Mouse (Mus musculus) stomach, embryonic 16.5 days (tissue): ENCODE measurements around the gene Il22ra2. TPM values are rescaled to one million over a fixed set of nuclear protein-coding genes. Genes with fewer than 3 reads are reported as not detected.

Experiments used
- ATAC-seq: fragments of 200-750 bp; cut with Nextera tagmentation; 2 replicates; pipeline ENCODE4 v1.8.0; 2017; ENCODE audit warnings: moderate number of reproducible peaks, moderate TSS enrichment; ENCODE audit not compliant: insufficient read depth, low FRiP score
- H3K27ac ChIP-seq: fragments of 300-500 bp; sonication (generic); 2 replicates; pipeline ENCODE4 v1.5.1; 2014; ENCODE audit warnings: low read length
- H3K27me3 ChIP-seq: fragments of 300-500 bp; sonication (generic); 2 replicates; pipeline ENCODE4 v1.6.1; 2014; ENCODE audit warnings: low read length, control low read depth, mixed read lengths; ENCODE audit not compliant: control insufficient read depth, insufficient read depth
- H3K36me3 ChIP-seq: fragments of 300-500 bp; sonication (generic); 2 replicates; pipeline ENCODE4 v1.6.1; 2014; ENCODE audit warnings: low read length; ENCODE audit not compliant: control insufficient read depth, insufficient read depth
- H3K4me1 ChIP-seq: fragments of 300-500 bp; sonication (generic); 2 replicates; pipeline ENCODE4 v1.6.1; 2014; ENCODE audit warnings: low read length, control low read depth, mixed read lengths; ENCODE audit not compliant: control insufficient read depth, insufficient read depth
- H3K4me2 ChIP-seq: fragments of 300-500 bp; sonication (generic); 2 replicates; pipeline ENCODE4 v1.6.1; 2014; ENCODE audit warnings: low read depth, low read length, mixed read lengths
- H3K4me3 ChIP-seq: fragments of 300-500 bp; sonication (generic); replicated peaks from 2 replicates; pipeline ENCODE4 v1.5.1; 2014; ENCODE audit warnings: mild to moderate bottlenecking, low read length
- H3K9ac ChIP-seq: fragments of 300-500 bp; sonication (generic); 2 replicates; pipeline ENCODE4 v1.6.1; 2014; ENCODE audit warnings: low read length
- H3K9me3 ChIP-seq: fragments of 300-500 bp; sonication (generic); replicated peaks from 2 replicates; pipeline ENCODE4 v1.6.1; 2016; ENCODE audit warnings: low read length, control low read depth; ENCODE audit not compliant: control insufficient read depth
- WGBS: fragments of 180-500 bp; shearing (Covaris S2); extraction: QIAGEN DNeasy Blood & Tissue Kit; methylation state at CpG from one replicate; pipeline ENCODE4 v1.1.7; 2014; 5-methylcytosine and 5-hydroxymethylcytosine counted together
- polyA plus RNA-seq: library from polyadenylated mRNA; unstranded; fragments of >200 nt; fragmentation: Nextera tagmentation; extraction: Ambion mirVana; gene quantifications from 2 replicates; pipeline ENCODE4 v1.2.1, GENCODE M21; 2015

Il22ra2 gene
- polyA plus RNA-seq, 1 experiment from 2014 or later: not detected

DNA sequence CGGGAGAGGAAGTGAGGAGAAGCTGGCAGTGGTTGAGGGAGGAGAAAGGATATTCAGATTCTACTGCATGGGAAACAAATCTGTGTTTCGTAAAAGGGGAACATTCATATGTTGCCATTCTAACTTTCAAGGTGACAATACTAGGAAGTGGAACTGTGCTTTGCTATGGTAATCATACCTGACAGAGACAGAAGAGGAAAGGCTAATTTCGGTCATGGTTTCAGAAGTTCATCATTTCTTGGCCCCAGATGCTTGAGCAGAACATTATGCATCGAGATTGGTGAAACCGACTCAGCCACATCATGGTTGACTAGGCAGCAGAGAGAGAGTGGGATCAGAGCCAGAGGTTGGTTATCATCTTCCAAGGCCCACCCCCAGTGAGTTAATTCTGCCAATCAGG lies 47.2 kb downstream of the Il22ra2 start:
- H3K9me3 ChIP-seq: no peaks in the 10 kb centered on the region

GRCm38 (mm10) chr10:19672015-19672414 lies 50.2 kb downstream of the Il22ra2 start:
- H3K4me1 ChIP-seq: no peaks in the 10 kb centered on the region
- ATAC-seq: no peak

More for the DNA sequence above, 47.2 kb downstream of the Il22ra2 start:
- no peak overlapping the region for H3K4me3 ChIP-seq
- WGBS: 80% methylated on average over 5 of the region's 5 CpGs
- H3K36me3 ChIP-seq: no peaks in the 10 kb centered on the region
- ATAC-seq: no peak
- no peak overlapping the region for H3K27ac ChIP-seq
- no peak overlapping the region for H3K9ac ChIP-seq
- no peaks in the 10 kb centered on the region for H3K4me1 ChIP-seq
- H3K4me2 ChIP-seq: no peak overlapping the region
- no peaks in the 10 kb centered on the region for H3K27me3 ChIP-seq

GRCm38 (mm10) chr10:19673146-19673545 lies 51.3 kb downstream of the Il22ra2 start:
- Histone ChIP-seq H3K4me2 (no peak overlapping the region), H3K9ac (no peak overlapping the region), H3K4me1 (no peaks in the 10 kb centered on the region), H3K27ac (no peak overlapping the region), H3K36me3 (no peaks in the 10 kb centered on the region), H3K9me3 (no peaks in the 10 kb centered on the region), H3K4me3 (no peak overlapping the region), H3K27me3 (no peaks in the 10 kb centered on the region)
- 76% methylated on average over 1 of the region's 1 CpGs for WGBS
- no peak for ATAC-seq

More at GRCm38 (mm10) chr10:19672015-19672414, 50.2 kb downstream of the Il22ra2 start:
- no peaks in the 10 kb centered on the region for H3K27me3 ChIP-seq
- no peaks in the 10 kb centered on the region for H3K36me3 ChIP-seq
- no peaks in the 10 kb centered on the region for H3K9me3 ChIP-seq
- H3K4me3 ChIP-seq: no peak overlapping the region
- H3K4me2 ChIP-seq: no peak overlapping the region
- H3K9ac ChIP-seq: no peak overlapping the region
- H3K27ac ChIP-seq: no peak overlapping the region

Other genes with a start within 250 kb of the Il22ra2 start
- 75.3 and 79.8 TPM in 2 replicates for gene Ifngr1, start 30.0 kb upstream of the Il22ra2 start, polyA plus RNA-seq
- gene Il20ra, start 90.6 kb downstream of the Il22ra2 start, polyA plus RNA-seq: 0.24 and 0.28 TPM in 2 replicates
- gene Slc35d3, start 229.5 kb downstream of the Il22ra2 start, polyA plus RNA-seq: 0.44 and 0.50 TPM in 2 replicates